Mouse (Mus musculus) MEL (cell line): ENCODE data around the gene Pip4k2a.

Source experiments
- BHLHE40 ChIP-seq: IDR thresholded peaks from 2 replicates; pipeline ENCODE4 v1.6.1; 2012; ENCODE audit warnings: low read depth, mild to moderate bottlenecking, inconsistent platforms, low read length, improper control_type of control experiment, borderline replicate concordance
- CTCF ChIP-seq, 3 experiments: IDR thresholded peaks in 2 of 3; conservative IDR thresholded peaks in 1 of 3; 2 replicates each; pipeline ENCODE4 v1.5.1; 2011 to 2012; ENCODE audit warnings: low read length in 3 of 3, low read depth in 2 of 3, mild to moderate bottlenecking in 2 of 3, improper control_type of control experiment in 1 of 3, inconsistent platforms in 1 of 3, mixed read lengths in 1 of 3, moderate library complexity in 1 of 3; ENCODE audit not compliant: control insufficient read depth in 1 of 3, insufficient read depth in 1 of 3, poor library complexity in 1 of 3, severe bottlenecking in 1 of 3
- EP300 ChIP-seq, 2 experiments: IDR thresholded peaks; 2 replicates each; pipeline ENCODE4 v1.6.1; 2011; ENCODE audit warnings: improper control_type of control experiment in 2 of 2, low read length in 2 of 2, low read depth in 1 of 2, mild to moderate bottlenecking in 1 of 2
- ETS1 ChIP-seq: IDR thresholded peaks from 2 replicates; pipeline ENCODE4 v1.6.1; 2012; ENCODE audit warnings: low read depth, mild to moderate bottlenecking, inconsistent platforms, low read length, improper control_type of control experiment, moderate library complexity
- GATA1 ChIP-seq: IDR thresholded peaks from 2 replicates; pipeline ENCODE4 v1.6.1; 2011; ENCODE audit warnings: low read depth, low read length, improper control_type of control experiment
- MAZ ChIP-seq: IDR thresholded peaks from 2 replicates; pipeline ENCODE4 v1.6.1; 2012; ENCODE audit warnings: low read depth, mild to moderate bottlenecking, inconsistent platforms, low read length, improper control_type of control experiment
- MYC ChIP-seq: IDR thresholded peaks from 2 replicates; pipeline ENCODE4 v1.6.1; 2011; ENCODE audit warnings: low read depth, mild to moderate bottlenecking, low read length, improper control_type of control experiment, moderate library complexity
- POLR2A ChIP-seq, 2 experiments: IDR thresholded peaks; 2 replicates each; pipeline ENCODE4 v1.6.1; 2011 to 2012; ENCODE audit warnings: low read length in 2 of 2, mild to moderate bottlenecking in 2 of 2, control low read depth in 1 of 2, improper control_type of control experiment in 1 of 2, low read depth in 1 of 2, moderate library complexity in 1 of 2; ENCODE audit not compliant: control insufficient read depth in 1 of 2, insufficient read depth in 1 of 2, poor library complexity in 1 of 2
- RCOR1 ChIP-seq: IDR thresholded peaks from 2 replicates; pipeline ENCODE4 v1.6.1; 2012; ENCODE audit warnings: low read depth, mild to moderate bottlenecking, inconsistent platforms, low read length, improper control_type of control experiment
- TBP ChIP-seq: IDR thresholded peaks from 2 replicates; pipeline ENCODE4 v1.8.0; 2011; ENCODE audit warnings: low read depth, low read length, improper control_type of control experiment
- UBTF ChIP-seq: IDR thresholded peaks from 2 replicates; pipeline ENCODE4 v1.6.1; 2012; ENCODE audit warnings: low read depth, mild to moderate bottlenecking, inconsistent platforms, low read length, improper control_type of control experiment, moderate library complexity, borderline replicate concordance; ENCODE audit not compliant: insufficient read depth
- USF1 ChIP-seq: IDR thresholded peaks from 2 replicates; pipeline ENCODE4 v1.6.1; 2014; ENCODE audit warnings: low read depth, mild to moderate bottlenecking, inconsistent platforms, low read length, improper control_type of control experiment, moderate library complexity
- ZC3H11A ChIP-seq: IDR thresholded peaks from 2 replicates; pipeline ENCODE4 v1.6.1; 2012; ENCODE audit warnings: low read depth, mild to moderate bottlenecking, inconsistent platforms, low read length, improper control_type of control experiment

- TF ChIP-seq CTCF (IDR thresholded peaks at IDR 0.05 in 2 of 3, conservative IDR thresholded peaks at IDR 0.05 in 1 of 3; ENCODE audit: control insufficient read depth in 1 of 3, insufficient read depth in 1 of 3, low read depth in 2 of 3, low read length in 3 of 3, poor library complexity in 1 of 3, severe bottlenecking in 1 of 3) (no peak), ETS1 (no peak), ZC3H11A (no peak), RCOR1 (no peak), MAZ (no peak), EP300 (IDR thresholded peaks at IDR 0.05; ENCODE audit: low read depth in 1 of 2, low read length in 2 of 2) (no peak), MYC (no peak), USF1 (no peak), POLR2A (IDR thresholded peaks at IDR 0.05; ENCODE audit: control insufficient read depth in 1 of 2, insufficient read depth in 1 of 2, low read depth in 1 of 2, low read length in 2 of 2, poor library complexity in 1 of 2) (no peak), UBTF (no peak), TBP (no peak), GATA1 (no peak), BHLHE40 (no peak)
Observed at GRCm38 (mm10) chr2:18907269-18907668, 90.7 kb downstream of the Pip4k2a start.
